Mouse (Mus musculus) hindbrain, embryonic 12.5 days (tissue): ENCODE data around the gene Slc25a42. TPM values are rescaled to one million over a fixed set of nuclear protein-coding genes. Genes with fewer than 3 reads are reported as not detected.

Source experiments
- ATAC-seq: fragments of 200-750 bp; cut with Nextera tagmentation; 2 replicates; pipeline ENCODE4 v1.8.0; 2017; ENCODE audit warnings: moderate TSS enrichment; ENCODE audit not compliant: low FRiP score
- H3K27ac ChIP-seq: fragments of 300-500 bp; sonication (generic); 2 replicates; pipeline ENCODE4 v1.5.1; 2016; ENCODE audit warnings: mild to moderate bottlenecking
- H3K27me3 ChIP-seq: fragments of 300-500 bp; sonication (generic); 2 replicates; pipeline ENCODE4 v1.6.1; 2016; ENCODE audit warnings: mild to moderate bottlenecking
- H3K36me3 ChIP-seq: fragments of 300-500 bp; sonication (generic); 2 replicates; pipeline ENCODE4 v1.6.1; 2016; ENCODE audit warnings: mild to moderate bottlenecking
- H3K4me1 ChIP-seq: fragments of 300-500 bp; sonication (generic); 2 replicates; pipeline ENCODE4 v1.6.1; 2016
- H3K4me2 ChIP-seq: fragments of 300-500 bp; sonication (generic); replicated peaks from 2 replicates; pipeline ENCODE4 v1.6.1; 2016; ENCODE audit warnings: mild to moderate bottlenecking
- H3K4me3 ChIP-seq: fragments of 300-500 bp; sonication (generic); 2 replicates; pipeline ENCODE4 v1.5.1; 2016; ENCODE audit warnings: mild to moderate bottlenecking
- H3K9ac ChIP-seq: fragments of 300-500 bp; sonication (generic); 2 replicates; pipeline ENCODE4 v1.6.1; 2016; ENCODE audit warnings: mild to moderate bottlenecking, moderate library complexity
- H3K9me3 ChIP-seq: fragments of 300-500 bp; sonication (generic); replicated peaks from 2 replicates; pipeline ENCODE4 v1.6.1; 2016; ENCODE audit warnings: mild to moderate bottlenecking
- WGBS: fragments of 180-500 bp; shearing (Covaris S2); methylation state at CpG from one replicate; pipeline ENCODE4 v1.1.7; 2016; 5-methylcytosine and 5-hydroxymethylcytosine counted together
- polyA plus RNA-seq: library from polyadenylated mRNA; unstranded; fragments of >200 nt; fragmentation: Nextera tagmentation; extraction: Ambion mirVana; gene quantifications from 2 replicates; pipeline ENCODE4 v1.2.1, GENCODE M21; 2016

Gene Slc25a42
- polyA plus RNA-seq, 1 experiment from 2014 or later: 4.3 TPM

DNA sequence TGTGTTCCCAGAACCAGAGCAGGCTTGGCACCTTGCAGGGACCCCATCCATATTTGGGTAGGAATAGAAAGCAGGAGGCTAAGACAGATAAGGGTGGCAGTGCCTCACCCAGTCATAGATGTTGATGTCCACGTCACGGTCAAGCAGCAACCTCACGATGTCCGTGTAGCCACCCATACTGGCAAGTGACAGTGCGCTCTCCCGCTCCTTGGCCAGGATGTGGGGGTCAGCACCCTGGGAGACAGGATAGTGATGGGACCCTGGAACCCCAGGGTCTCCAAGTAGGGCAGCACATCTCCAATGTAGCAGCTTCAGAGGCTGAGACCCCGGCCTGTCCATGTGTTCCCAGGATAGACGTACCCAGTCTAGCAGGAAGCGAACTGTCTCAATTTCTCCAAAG lies 77.2 kb downstream of the Slc25a42 start:
- no peak overlapping the region for H3K4me3 ChIP-seq
- no peak overlapping the region for H3K9ac ChIP-seq
- ATAC-seq: no peak
- no peak overlapping the region for H3K4me2 ChIP-seq
- 96% methylated on average over 9 of the region's 9 CpGs for WGBS
- H3K4me1 ChIP-seq: peaks cover 20% of the 10 kb centered on the region
- no peak overlapping the region for H3K27ac ChIP-seq
- no peaks in the 10 kb centered on the region for H3K27me3 ChIP-seq
- H3K36me3 ChIP-seq: peaks cover 46% of the 10 kb centered on the region
- H3K9me3 ChIP-seq: no peaks in the 10 kb centered on the region

Other genes starting within 250 kb of the Slc25a42 start
- 53.1 and 54.8 TPM in 2 replicates for gene Gatad2a, start 215.9 kb downstream of the Slc25a42 start, polyA plus RNA-seq
- 73.5 and 76.0 TPM in 2 replicates for gene Mau2, start 169.6 kb downstream of the Slc25a42 start, polyA plus RNA-seq
- 53.7 and 56.0 TPM in 2 replicates for gene Sugp1, start 169.5 kb downstream of the Slc25a42 start, polyA plus RNA-seq
- gene Tm6sf2, start 139.4 kb downstream of the Slc25a42 start, polyA plus RNA-seq: 1.0 and 2.2 TPM in 2 replicates
- gene Hapln4, start 128.8 kb downstream of the Slc25a42 start, polyA plus RNA-seq: 0.34 and 0.81 TPM in 2 replicates
- 92.0 and 107 TPM in 2 replicates for gene Ncan, start 91.4 kb downstream of the Slc25a42 start, polyA plus RNA-seq
- gene Nr2c2ap, start 81.0 kb downstream of the Slc25a42 start, polyA plus RNA-seq: 24.7 and 27.2 TPM in 2 replicates
- gene Rfxank, start 73.2 kb downstream of the Slc25a42 start, polyA plus RNA-seq: 17.0 and 21.0 TPM in 2 replicates
- 38.2 and 42.1 TPM in 2 replicates for gene Borcs8, start 72.8 kb downstream of the Slc25a42 start, polyA plus RNA-seq
- 0.32 and 0.70 TPM in 2 replicates for gene Mef2b, start 72.6 kb downstream of the Slc25a42 start, polyA plus RNA-seq
- 43.9 and 47.9 TPM in 2 replicates for gene Tmem161a, start 39.9 kb downstream of the Slc25a42 start, polyA plus RNA-seq
- gene Sugp2, start 21.9 kb upstream of the Slc25a42 start, polyA plus RNA-seq: 72.0 and 75.8 TPM in 2 replicates
- gene Armc6, start 22.2 kb upstream of the Slc25a42 start, polyA plus RNA-seq: 48.4 and 49.2 TPM in 2 replicates
- gene Homer3, start 70.5 kb upstream of the Slc25a42 start, polyA plus RNA-seq: 80.7 and 81.1 TPM in 2 replicates
- gene Ddx49, start 90.2 kb upstream of the Slc25a42 start, polyA plus RNA-seq: 49.9 and 50.8 TPM in 2 replicates
- 216 and 260 TPM in 2 replicates for gene Cope, start 90.2 kb upstream of the Slc25a42 start, polyA plus RNA-seq
- 16.3 and 17.8 TPM in 2 replicates for gene Cers1, start 103.5 kb upstream of the Slc25a42 start, polyA plus RNA-seq
- gene Gdf1, start 117.5 kb upstream of the Slc25a42 start, polyA plus RNA-seq: 2.2 and 4.4 TPM in 2 replicates
- gene Upf1, start 141.0 kb upstream of the Slc25a42 start, polyA plus RNA-seq: 34.2 and 34.3 TPM in 2 replicates
- 1.2 and 3.0 TPM in 2 replicates for gene Comp, start 161.3 kb upstream of the Slc25a42 start, polyA plus RNA-seq
- gene Crtc1, start 227.3 kb upstream of the Slc25a42 start, polyA plus RNA-seq: 24.6 and 27.1 TPM in 2 replicates